Mouse (Mus musculus): ENCODE data around the gene Lrrc8d.

GRCm38 (mm10) chr5:105718138-105718670, 18.4 kb downstream of the Lrrc8d start:
- TF ChIP-seq CTCF (conservative IDR thresholded peaks at IDR 0.05; ENCODE audit: insufficient read depth, insufficient read length, low read depth, low read length) (no peak), POLR2A (IDR thresholded peaks at IDR 0.05; ENCODE audit: low read depth, low read length) (no peak)
